Mouse (Mus musculus) heart, embryonic 12.5 days (tissue): Measurements from ENCODE around the gene Ndufv3. TPM values are rescaled to one million over a fixed set of nuclear protein-coding genes. Genes with fewer than 3 reads are reported as not detected.

Experiments used
- ATAC-seq: fragments of 200-750 bp; cut with Nextera tagmentation; 2 replicates; pipeline ENCODE4 v1.8.0; 2017; ENCODE audit warnings: moderate TSS enrichment, moderate library complexity; ENCODE audit not compliant: insufficient number of reproducible peaks, low FRiP score
- H3K27ac ChIP-seq: fragments of 300-500 bp; sonication (generic); 2 replicates; pipeline ENCODE4 v1.5.1; 2016; ENCODE audit warnings: mild to moderate bottlenecking, moderate library complexity; ENCODE audit not compliant: poor library complexity, severe bottlenecking
- H3K27me3 ChIP-seq: fragments of 300-500 bp; sonication (generic); replicated peaks from 2 replicates; pipeline ENCODE4 v1.6.1; 2016; ENCODE audit warnings: mild to moderate bottlenecking, moderate library complexity
- H3K36me3 ChIP-seq: fragments of 300-500 bp; sonication (generic); 2 replicates; pipeline ENCODE4 v1.6.1; 2016; ENCODE audit warnings: mild to moderate bottlenecking, moderate library complexity
- H3K4me1 ChIP-seq: fragments of 300-500 bp; sonication (generic); replicated peaks from 2 replicates; pipeline ENCODE4 v1.6.1; 2016; ENCODE audit warnings: mild to moderate bottlenecking
- H3K4me2 ChIP-seq: fragments of 300-500 bp; sonication (generic); 2 replicates; pipeline ENCODE4 v1.6.1; 2016; ENCODE audit warnings: mild to moderate bottlenecking, moderate library complexity
- H3K4me3 ChIP-seq: fragments of 300-500 bp; sonication (generic); 2 replicates; pipeline ENCODE4 v1.5.1; 2016; ENCODE audit warnings: mild to moderate bottlenecking
- H3K9ac ChIP-seq: fragments of 300-500 bp; sonication (generic); 2 replicates; pipeline ENCODE4 v1.6.1; 2016; ENCODE audit warnings: mild to moderate bottlenecking, moderate library complexity
- H3K9me3 ChIP-seq: fragments of 300-500 bp; sonication (generic); replicated peaks from 2 replicates; pipeline ENCODE4 v1.6.1; 2016; ENCODE audit warnings: mild to moderate bottlenecking, moderate library complexity
- WGBS: fragments of 180-500 bp; shearing (Covaris S2); methylation state at CpG from one replicate; pipeline ENCODE4 v1.1.7; 2016; 5-methylcytosine and 5-hydroxymethylcytosine counted together
- polyA plus RNA-seq: library from polyadenylated mRNA; unstranded; fragments of >200 nt; fragmentation: Nextera tagmentation; extraction: Ambion mirVana; gene quantifications from 2 replicates; pipeline ENCODE4 v1.2.1, GENCODE M21; 2016

Ndufv3 gene
- polyA plus RNA-seq, 1 experiment from 2014 or later: 510 TPM

DNA sequence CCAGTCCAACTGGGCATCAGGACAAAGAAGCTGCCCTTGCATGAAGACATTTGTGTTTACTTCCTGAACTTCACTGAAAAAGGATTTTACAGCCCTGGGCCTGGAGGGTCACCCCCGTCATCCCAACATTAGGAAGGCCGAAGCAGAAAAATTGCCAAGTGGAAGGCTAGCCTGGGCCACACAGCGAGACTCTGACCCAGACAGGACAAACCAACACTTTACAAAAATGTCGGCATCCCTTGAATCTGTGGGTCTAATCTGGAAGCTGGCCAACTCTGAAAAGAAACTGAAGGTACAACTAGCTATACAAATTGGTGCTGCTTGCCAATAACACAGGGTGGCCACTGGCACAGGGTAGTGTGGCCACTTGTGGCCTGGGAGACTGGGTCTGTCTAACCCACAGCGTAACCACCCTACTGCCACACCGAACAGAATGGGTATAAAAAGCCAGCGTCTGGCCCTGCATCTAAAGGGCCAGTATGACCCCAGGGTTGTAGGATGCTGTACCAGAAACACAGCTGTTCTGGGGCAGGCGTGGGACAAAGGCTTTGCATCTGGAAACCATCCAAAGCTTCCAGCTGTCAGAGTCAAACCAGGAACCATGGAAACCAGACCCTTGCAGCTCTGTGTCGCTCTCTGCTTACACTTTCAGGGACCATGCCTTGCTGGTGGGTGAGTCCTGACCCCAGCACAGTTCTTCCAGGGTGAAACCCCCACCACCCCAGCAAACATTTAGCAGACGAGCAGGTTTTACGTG is 37.4 kb downstream of the Ndufv3 start:
- no peak overlapping the region for H3K4me2 ChIP-seq
- WGBS: 56% methylated on average over 11 of the region's 11 CpGs
- H3K9me3 ChIP-seq: 0 out of 2 replicates have a peak, but pooled peaks cover under 1% of the 10 kb centered on the region
- ATAC-seq: peak; percentile 52; the same call in 1 of the 2 replicates
- no peaks in the 10 kb centered on the region for H3K27me3 ChIP-seq
- no peaks in the 10 kb centered on the region for H3K36me3 ChIP-seq
- H3K4me1 ChIP-seq: peaks cover 12% of the 10 kb centered on the region
- H3K9ac ChIP-seq: no peak overlapping the region
- no peak overlapping the region for H3K27ac ChIP-seq
- H3K4me3 ChIP-seq: no peak overlapping the region

DNA sequence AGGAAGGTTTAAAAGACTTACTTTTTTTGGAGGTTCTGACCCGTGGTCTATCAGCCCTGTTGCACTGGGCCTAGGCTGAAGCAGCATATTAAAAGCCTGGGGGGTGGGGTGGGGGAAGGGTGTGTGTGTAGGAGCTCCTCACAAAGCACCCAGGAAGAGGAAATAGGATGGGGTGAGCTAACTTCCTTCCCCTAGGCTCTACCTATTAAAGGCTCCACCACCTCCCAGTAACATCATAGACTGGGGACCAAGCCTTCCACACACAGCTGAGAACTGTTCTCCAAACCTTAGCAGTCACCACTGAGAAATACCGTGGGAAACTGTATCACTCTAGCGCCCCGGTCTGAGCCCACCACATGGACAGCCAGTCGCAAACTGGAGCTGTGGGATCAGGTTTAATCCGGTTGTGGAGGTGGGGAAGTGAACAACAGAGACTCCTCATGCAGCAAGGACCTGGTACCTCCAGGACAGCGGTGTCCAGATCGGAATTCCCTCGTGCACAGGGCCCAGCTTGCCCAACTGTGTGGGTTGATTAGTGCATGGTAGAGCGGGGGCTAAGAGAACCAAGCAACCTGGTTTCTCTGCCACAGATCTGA is 38.1 kb downstream of the Ndufv3 start:
- WGBS: 75% methylated on average over 10 of the region's 10 CpGs

DNA sequence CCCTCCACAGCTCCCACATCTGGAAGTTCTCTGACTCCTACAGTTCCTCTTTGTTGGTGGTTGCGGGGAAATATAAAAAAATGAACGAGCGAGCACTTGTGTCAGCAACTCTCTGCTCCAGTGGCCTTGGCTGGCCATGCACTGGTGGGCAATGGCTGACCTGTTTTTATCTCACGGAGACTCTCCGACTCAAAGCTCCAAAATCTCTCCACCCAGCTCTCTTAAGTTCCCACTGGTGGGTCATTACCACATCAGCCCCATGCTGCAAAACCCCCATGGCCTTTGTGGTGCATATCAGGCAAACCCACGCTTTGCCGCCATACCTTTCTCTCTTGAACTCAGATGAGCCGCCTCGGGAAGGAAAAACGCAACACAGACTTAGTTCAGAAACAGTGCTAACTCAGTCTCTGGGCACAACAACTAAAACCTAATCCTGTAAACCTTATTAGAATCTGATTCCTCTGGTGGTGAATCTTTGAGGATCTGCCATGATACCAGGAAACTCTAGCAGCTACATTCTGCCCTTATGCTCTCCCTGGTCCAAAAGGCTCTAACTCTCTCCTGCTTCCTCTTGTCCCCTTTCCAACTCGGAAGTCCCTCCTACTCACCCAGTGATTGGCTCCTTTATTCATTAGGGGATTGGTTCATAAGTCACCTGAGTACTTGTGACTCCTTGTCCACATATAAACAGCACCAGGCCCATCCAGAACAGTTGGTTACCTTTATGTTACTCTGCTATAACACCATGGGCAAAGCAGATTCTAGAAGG is 39.3 kb downstream of the Ndufv3 start:
- Histone ChIP-seq H3K27me3 (no peaks in the 10 kb centered on the region), H3K36me3 (no peaks in the 10 kb centered on the region), H3K4me3 (no peak overlapping the region), H3K4me2 (no peak overlapping the region), H3K9me3 (no peaks in the 10 kb centered on the region), H3K9ac (no peak overlapping the region), H3K4me1 (peaks cover 18% of the 10 kb centered on the region), H3K27ac (no peak overlapping the region)
- no peak for ATAC-seq
- 83% methylated on average over 11 of the region's 11 CpGs for WGBS

More for the DNA sequence above, 38.1 kb downstream of the Ndufv3 start:
- Histone ChIP-seq H3K4me2 (no peak overlapping the region), H3K4me3 (no peak overlapping the region), H3K27ac (no peak overlapping the region), H3K9me3 (no peaks in the 10 kb centered on the region), H3K27me3 (no peaks in the 10 kb centered on the region), H3K4me1 (peaks cover 12% of the 10 kb centered on the region), H3K9ac (no peak overlapping the region), H3K36me3 (no peaks in the 10 kb centered on the region)
- no peak for ATAC-seq

DNA sequence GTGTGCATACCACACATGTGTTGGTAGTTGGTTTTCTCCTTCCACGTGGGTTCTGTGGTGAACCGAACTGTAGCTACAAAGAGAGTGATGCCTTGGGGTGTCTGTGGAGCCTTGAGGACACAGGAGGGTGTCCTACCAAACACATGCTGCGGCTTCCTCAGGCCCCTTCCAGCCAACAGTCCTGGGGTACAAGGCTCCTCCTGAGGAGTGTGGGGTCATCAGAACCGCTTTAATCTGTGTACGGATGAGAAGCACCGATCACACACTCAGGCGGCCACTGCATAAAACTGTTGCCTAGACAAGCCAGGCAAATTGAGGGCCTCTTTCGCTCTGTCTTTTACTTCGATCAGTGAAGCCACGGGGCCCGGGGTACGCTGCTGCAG is 43.7 kb downstream of the Ndufv3 start:
- H3K9me3 ChIP-seq: no peaks in the 10 kb centered on the region
- peak overlapping the region; percentile 84 for H3K27ac ChIP-seq
- peak overlapping the region; percentile 65 for H3K9ac ChIP-seq
- H3K36me3 ChIP-seq: 0 out of 2 replicates have a peak, but pooled peaks cover 2% of the 10 kb centered on the region
- no peak for ATAC-seq
- H3K4me2 ChIP-seq: peak overlapping the region; percentile 64
- H3K4me3 ChIP-seq: peak overlapping the region; percentile 49
- H3K4me1 ChIP-seq: peaks cover 30% of the 10 kb centered on the region
- 18% methylated on average over 12 of the region's 12 CpGs for WGBS
- no peaks in the 10 kb centered on the region for H3K27me3 ChIP-seq

DNA sequence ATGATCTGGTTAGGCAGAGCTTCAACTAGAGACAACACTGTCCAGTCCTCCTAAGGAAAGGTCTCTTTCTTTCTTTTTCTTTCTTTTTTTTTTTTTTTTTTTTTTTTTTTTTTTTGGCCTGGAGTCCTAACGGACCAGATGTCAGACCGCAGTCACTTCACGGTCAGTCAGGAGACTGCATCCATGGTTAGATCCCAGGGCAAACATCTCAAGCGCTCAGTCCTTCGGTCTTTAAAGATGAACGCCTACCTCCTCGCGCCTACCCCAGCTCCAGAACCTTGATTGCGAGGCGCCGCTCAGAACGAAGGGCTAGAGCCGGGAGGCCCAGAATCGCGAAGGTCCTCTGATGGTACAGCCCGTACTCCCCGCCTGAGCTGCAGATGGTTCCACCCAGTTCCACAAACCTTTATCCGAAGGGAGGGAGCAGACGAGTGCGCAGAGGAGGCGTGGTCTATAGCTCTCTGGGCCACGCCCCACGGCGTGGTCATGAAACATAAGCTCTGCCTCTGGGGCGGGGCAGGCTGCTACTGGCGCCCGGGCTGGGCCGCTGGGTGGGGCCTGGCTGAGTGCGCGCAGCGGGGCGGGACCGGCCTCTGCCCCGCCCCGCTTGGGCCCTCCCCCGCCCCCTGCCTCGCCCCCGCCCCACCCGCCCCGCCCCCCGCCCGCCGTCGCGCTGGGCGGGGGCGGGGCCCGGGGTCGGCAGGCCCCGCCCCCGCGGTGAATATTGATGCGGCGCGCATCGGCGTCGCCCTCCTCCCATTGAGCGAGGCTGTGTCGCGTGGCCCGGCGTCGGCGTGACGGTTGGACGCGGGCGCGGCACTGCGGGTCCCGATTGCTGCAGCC is 44.3 kb downstream of the Ndufv3 start, which contains the start of gene Pknox1:
TSS of gene Pknox1 (plus strand) at position 720 of the 843 bp plus-strand sequence.
- Histone ChIP-seq H3K4me1 (peaks cover 36% of the 10 kb centered on the region), H3K9me3 (no peaks in the 10 kb centered on the region), H3K27me3 (no peaks in the 10 kb centered on the region), H3K36me3 (0 out of 2 replicates have a peak, but pooled peaks cover 2% of the 10 kb centered on the region), H3K9ac (peak within 1 kb of the TSS; percentile 91), H3K27ac (peak within 1 kb of the TSS; percentile 98), H3K4me2 (peak within 1 kb of the TSS; percentile 92), H3K4me3 (peak within 1 kb of the TSS; percentile 82)
- under 1% methylated on average over 48 of the region's 72 CpGs for WGBS
- peak; percentile 97 for ATAC-seq

DNA sequence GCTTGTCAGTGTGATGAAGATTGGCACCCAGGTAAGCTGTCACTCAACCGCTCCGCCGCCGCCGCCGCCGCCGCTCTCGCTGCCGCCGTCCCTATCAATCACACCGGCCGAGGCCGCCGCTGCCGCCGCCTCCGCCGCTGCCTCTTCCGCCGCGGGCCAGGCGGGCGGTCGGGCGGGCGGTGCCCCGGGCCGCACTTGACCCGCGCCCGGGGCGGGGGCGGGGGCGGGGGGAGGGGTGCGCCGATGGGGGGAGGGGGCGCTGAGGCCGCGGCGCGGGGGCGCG is 44.9 kb downstream of the Ndufv3 start:
- no peaks in the 10 kb centered on the region for H3K9me3 ChIP-seq
- peak overlapping the region; percentile 82 for H3K4me3 ChIP-seq
- H3K4me1 ChIP-seq: peaks cover 40% of the 10 kb centered on the region
- H3K27me3 ChIP-seq: no peaks in the 10 kb centered on the region
- ATAC-seq: no peak
- H3K36me3 ChIP-seq: 0 out of 2 replicates have a peak, but pooled peaks cover 2% of the 10 kb centered on the region
- 1% methylated on average over 16 of the region's 44 CpGs for WGBS
- H3K4me2 ChIP-seq: peak overlapping the region; percentile 92
- H3K9ac ChIP-seq: peak overlapping the region; percentile 91
- H3K27ac ChIP-seq: peak overlapping the region; percentile 98

DNA sequence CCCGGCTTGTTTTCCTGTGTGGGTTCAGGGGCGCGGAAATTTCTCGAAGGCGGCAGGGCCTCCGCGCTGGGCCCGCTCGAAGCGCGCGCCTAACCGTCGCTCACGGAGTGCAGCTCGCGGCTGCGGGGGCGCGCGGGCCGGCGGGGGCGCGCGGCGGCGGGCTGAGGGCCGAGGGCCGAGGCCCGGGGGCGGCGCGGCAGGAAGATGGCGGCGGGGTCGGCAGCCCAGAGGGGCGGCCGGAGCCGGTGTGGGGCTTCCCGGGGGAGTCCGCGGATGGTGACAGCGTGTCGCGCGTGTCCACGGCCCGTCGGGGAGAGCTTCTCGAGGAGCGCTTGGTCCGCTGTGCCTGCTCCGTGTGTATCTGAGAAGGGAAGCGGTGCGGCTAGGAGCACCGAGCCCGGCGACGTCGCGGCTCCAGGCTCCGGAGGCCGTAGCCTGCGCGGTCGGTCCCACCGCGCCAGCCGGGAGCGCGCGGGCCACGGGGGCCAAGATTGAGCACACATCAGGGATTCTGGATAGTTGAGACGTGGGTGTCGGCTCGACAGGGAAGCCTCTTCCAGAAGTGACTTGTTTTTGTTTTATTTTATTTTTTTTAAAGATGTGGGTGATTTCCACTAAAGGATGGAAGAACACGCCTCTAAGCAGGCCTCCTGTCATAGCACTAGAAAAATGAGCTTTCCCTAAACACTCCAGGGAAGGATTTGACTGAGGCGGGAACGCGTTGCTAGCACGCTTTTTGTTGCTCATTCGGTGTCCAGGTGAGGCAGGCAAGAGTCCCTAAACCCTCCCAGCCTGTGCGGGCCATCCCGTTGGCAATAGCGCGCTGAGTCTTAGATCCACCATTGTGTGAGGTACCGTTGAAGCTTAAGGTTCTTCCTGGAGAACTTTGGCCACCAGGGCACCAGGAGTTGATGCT is 45.5 kb downstream of the Ndufv3 start:
- ATAC-seq: peak; percentile 52
- H3K4me2 ChIP-seq: peak overlapping the region; percentile 92
- H3K36me3 ChIP-seq: 0 out of 2 replicates have a peak, but pooled peaks cover 2% of the 10 kb centered on the region
- H3K4me1 ChIP-seq: peaks cover 45% of the 10 kb centered on the region
- WGBS: 1% methylated on average over 88 of the region's 88 CpGs
- H3K27me3 ChIP-seq: no peaks in the 10 kb centered on the region
- peak overlapping the region; percentile 82 for H3K4me3 ChIP-seq
- peak overlapping the region; percentile 91 for H3K9ac ChIP-seq
- H3K27ac ChIP-seq: peak overlapping the region; percentile 98
- H3K9me3 ChIP-seq: no peaks in the 10 kb centered on the region

DNA sequence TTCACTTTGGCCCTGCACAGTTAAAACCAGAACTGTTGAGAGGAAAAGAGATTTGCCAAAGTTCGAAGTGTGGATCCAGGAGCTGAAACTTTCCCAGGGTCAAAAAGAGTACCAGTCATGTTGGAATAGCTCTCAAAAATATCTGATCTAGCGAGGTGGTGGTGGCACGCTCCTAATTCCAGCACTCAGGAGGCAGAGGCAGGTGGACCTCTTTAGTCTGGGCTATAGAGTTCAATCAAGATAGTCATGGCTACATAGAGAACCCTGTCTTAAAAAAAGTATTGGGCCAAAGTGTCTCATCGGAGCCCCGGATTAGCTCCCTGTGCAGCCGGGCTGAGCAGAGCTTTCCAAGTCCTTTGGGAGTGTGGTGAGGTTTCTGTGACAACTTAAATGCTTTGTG is 46.4 kb downstream of the Ndufv3 start:
- ATAC-seq: no peak
- 0 out of 2 replicates have a peak, but pooled peaks cover 2% of the 10 kb centered on the region for H3K36me3 ChIP-seq
- H3K9ac ChIP-seq: peak overlapping the region; percentile 91
- no peaks in the 10 kb centered on the region for H3K9me3 ChIP-seq
- no peak overlapping the region for H3K27ac ChIP-seq
- WGBS: 72% methylated on average over 6 of the region's 6 CpGs
- no peaks in the 10 kb centered on the region for H3K27me3 ChIP-seq
- H3K4me3 ChIP-seq: peak overlapping the region; percentile 82
- peaks cover 52% of the 10 kb centered on the region for H3K4me1 ChIP-seq
- H3K4me2 ChIP-seq: peak overlapping the region; percentile 92

DNA sequence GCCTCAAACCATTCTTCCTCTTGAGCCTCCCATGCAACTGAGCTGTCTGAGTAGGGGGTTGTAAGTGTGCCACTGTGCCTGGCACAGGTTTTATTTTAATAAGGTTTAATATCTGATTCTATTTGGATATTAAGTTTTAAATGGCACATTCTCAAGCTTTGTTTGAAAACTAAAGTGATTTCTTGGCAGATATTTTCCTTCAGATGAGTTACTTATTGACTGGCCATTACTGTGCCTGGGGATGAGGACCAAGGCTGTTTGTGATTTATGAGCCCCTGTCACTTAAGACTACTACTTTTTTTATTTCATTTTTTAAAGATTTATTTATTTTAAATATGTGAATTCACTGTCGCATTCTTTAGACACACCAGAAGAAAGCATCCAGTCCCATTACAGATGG is 49.8 kb downstream of the Ndufv3 start:
- Histone ChIP-seq H3K27ac (no peak overlapping the region), H3K4me2 (no peak overlapping the region), H3K4me1 (peaks cover 56% of the 10 kb centered on the region)

More for the DNA sequence above, 49.8 kb downstream of the Ndufv3 start:
- Histone ChIP-seq H3K36me3 (0 out of 2 replicates have a peak, but pooled peaks cover 2% of the 10 kb centered on the region), H3K9me3 (no peaks in the 10 kb centered on the region), H3K27me3 (no peaks in the 10 kb centered on the region), H3K4me3 (no peak overlapping the region), H3K9ac (no peak overlapping the region)
- WGBS: 89% methylated on average over 1 of the region's 1 CpGs
- ATAC-seq: no peak
